Mouse (Mus musculus) left cerebral cortex, postnatal 10 days (tissue): ENCODE measurements around the gene Nfatc3. TPM values are rescaled to one million over a fixed set of nuclear protein-coding genes. Genes with fewer than 3 reads are reported as not detected.

Source experiments
- DNase-seq, 2 experiments: peaks; one replicate each; pipeline ENCODE4 v3.0.0; 2021 to 2022; ENCODE audit warnings: low spot score in 2 of 2, mixed read lengths in 1 of 2; ENCODE audit errors: extremely low spot score in 1 of 2
- intact Hi-C: fragments of 180-260 bp; cut with DNase I; formaldehyde crosslinking; loops from one replicate; pipeline ENCODE4 v1.15.1; 2025
- total RNA-seq, 2 experiments: library from RNA; stranded (reverse); gene quantifications; 2 replicates each; pipeline ENCODE4 v1.2.3; 2021

The Nfatc3 gene
- total RNA-seq, 2 experiments from 2014 or later, result 10.9 to 12.1 TPM

- peak in 1 of 2 experiments; percentile 75 for DNase-seq
- intact Hi-C loops, result no loop called here
These were observed 4.3 kb upstream of the Nfatc3 start for GRCm38 (mm10) chr8:106054190-106054811.

GRCm38 (mm10) chr8:106055038-106055437 lies 3.6 kb upstream of the Nfatc3 start:
- intact Hi-C loops, result no loop called here
- no peak for DNase-seq

GRCm38 (mm10) chr8:106056455-106056982 lies 2.1 kb upstream of the Nfatc3 start:
- intact Hi-C loops, result no loop called here
- DNase-seq, result no peak

- intact Hi-C loops, result no loop called here
- DNase-seq, result peak; percentile 21 to 72
These were observed 1.2 kb downstream of the Nfatc3 start for GRCm38 (mm10) chr8:106059613-106060371.

GRCm38 (mm10) chr8:106060521-106060920 lies 1.9 kb downstream of the Nfatc3 start:
- intact Hi-C loops, result no loop called here
- no peak for DNase-seq

GRCm38 (mm10) chr8:106061686-106062085 lies 3.0 kb downstream of the Nfatc3 start:
- intact Hi-C loops, result no loop called here

GRCm38 (mm10) chr8:106063046-106063445 lies 4.4 kb downstream of the Nfatc3 start:
- no peak for DNase-seq
- intact Hi-C loops, result no loop called here

More at GRCm38 (mm10) chr8:106061686-106062085, 3.0 kb downstream of the Nfatc3 start:
- DNase-seq, result no peak

- DNase-seq, result no peak
- intact Hi-C loops, result no loop called here
These were observed 8.1 kb downstream of the Nfatc3 start for GRCm38 (mm10) chr8:106066721-106067120.

GRCm38 (mm10) chr8:106069565-106069964 lies 10.9 kb downstream of the Nfatc3 start:
- intact Hi-C loops, result no loop called here
- peak in 1 of 2 experiments; percentile 34 for DNase-seq

GRCm38 (mm10) chr8:106072113-106072512 lies 13.5 kb downstream of the Nfatc3 start:
- no peak for DNase-seq
- intact Hi-C loops, result no loop called here

- intact Hi-C loops, result no loop called here
These were observed 15.6 kb downstream of the Nfatc3 start for GRCm38 (mm10) chr8:106074236-106074635.

GRCm38 (mm10) chr8:106074659-106075058 lies 16.0 kb downstream of the Nfatc3 start:
- DNase-seq, result no peak

More at GRCm38 (mm10) chr8:106074236-106074635, 15.6 kb downstream of the Nfatc3 start:
- no peak for DNase-seq

GRCm38 (mm10) chr8:106075161-106075862 lies 16.7 kb downstream of the Nfatc3 start:
- intact Hi-C loops, result no loop called here
- DNase-seq, result peak in 1 of 2 experiments; percentile 52

More at GRCm38 (mm10) chr8:106074659-106075058, 16.0 kb downstream of the Nfatc3 start:
- intact Hi-C loops, result no loop called here

- intact Hi-C loops, result no loop called here
- no peak for DNase-seq
These were observed 17.2 kb downstream of the Nfatc3 start for GRCm38 (mm10) chr8:106075863-106076174.

- intact Hi-C loops, result no loop called here
- peak in 1 of 2 experiments; percentile 33 for DNase-seq
These were observed 18.0 kb downstream of the Nfatc3 start for GRCm38 (mm10) chr8:106076612-106077011.

GRCm38 (mm10) chr8:106077452-106078067 lies 18.9 kb downstream of the Nfatc3 start:
- DNase-seq, result no peak
- intact Hi-C loops, result no loop called here

- intact Hi-C loops, result no loop called here
- DNase-seq, result no peak
These were observed 43.7 kb downstream of the Nfatc3 start for GRCm38 (mm10) chr8:106102321-106102720.

GRCm38 (mm10) chr8:106103888-106104287 lies 45.2 kb downstream of the Nfatc3 start:
- DNase-seq, result no peak
- intact Hi-C loops, result no loop called here

- intact Hi-C loops, result no loop called here
- DNase-seq, result no peak
These were observed 47.6 kb downstream of the Nfatc3 start for GRCm38 (mm10) chr8:106106193-106106592.
